Mouse (Mus musculus) embryo, embryonic 10 days (tissue): Measurements from ENCODE around the gene Nrcam.

Source experiments
- DNase-seq: peaks from one replicate; pipeline ENCODE4 v3.0.0-alpha.2; 2015; ENCODE audit warnings: low spot score

Nrcam gene

GRCm38 (mm10) chr12:44437046-44437827 lies 108.6 kb downstream of the Nrcam start:
- DNase-seq, result peak; percentile 69

GRCm38 (mm10) chr12:44438884-44439283 lies 110.2 kb downstream of the Nrcam start:
- DNase-seq, result peak; percentile 81

GRCm38 (mm10) chr12:44440230-44440629 lies 111.5 kb downstream of the Nrcam start:
- peak; percentile 21 for DNase-seq

- DNase-seq, result no peak
Observed at GRCm38 (mm10) chr12:44450930-44451329, 122.2 kb downstream of the Nrcam start.

GRCm38 (mm10) chr12:44451742-44452141 lies 123.1 kb downstream of the Nrcam start:
- no peak for DNase-seq

GRCm38 (mm10) chr12:44453791-44454190 lies 125.1 kb downstream of the Nrcam start:
- no peak for DNase-seq

GRCm38 (mm10) chr12:44457961-44458360 lies 129.3 kb downstream of the Nrcam start:
- no peak for DNase-seq

- DNase-seq, result no peak
Observed at GRCm38 (mm10) chr12:44462436-44462835, 133.8 kb downstream of the Nrcam start.

GRCm38 (mm10) chr12:44462976-44463375 lies 134.3 kb downstream of the Nrcam start:
- DNase-seq, result no peak

GRCm38 (mm10) chr12:44471073-44471472 lies 142.4 kb downstream of the Nrcam start:
- DNase-seq, result no peak

- no peak for DNase-seq
Observed at GRCm38 (mm10) chr12:44475355-44475754, 146.7 kb downstream of the Nrcam start.

GRCm38 (mm10) chr12:44479260-44480030 lies 150.8 kb downstream of the Nrcam start:
- DNase-seq, result no peak

GRCm38 (mm10) chr12:44480031-44480419 lies 151.3 kb downstream of the Nrcam start:
- DNase-seq, result no peak

- DNase-seq, result no peak
Observed at GRCm38 (mm10) chr12:44481415-44481814, 152.7 kb downstream of the Nrcam start.

GRCm38 (mm10) chr12:44492759-44493479 lies 164.2 kb downstream of the Nrcam start:
- DNase-seq, result peak; percentile 18

GRCm38 (mm10) chr12:44497762-44498161 lies 169.1 kb downstream of the Nrcam start:
- no peak for DNase-seq

GRCm38 (mm10) chr12:44498872-44499271 lies 170.2 kb downstream of the Nrcam start:
- DNase-seq, result no peak

GRCm38 (mm10) chr12:44501807-44502487 lies 173.3 kb downstream of the Nrcam start:
- DNase-seq, result no peak

- DNase-seq, result no peak
Observed at GRCm38 (mm10) chr12:44503737-44504136, 175.1 kb downstream of the Nrcam start.

GRCm38 (mm10) chr12:44508635-44509034 lies 179.9 kb downstream of the Nrcam start:
- no peak for DNase-seq

GRCm38 (mm10) chr12:44509406-44510104 lies 180.9 kb downstream of the Nrcam start:
- no peak for DNase-seq
